Mouse (Mus musculus) liver, embryonic 13.5 days (tissue): ENCODE results near the gene Dmwd. TPM values are rescaled to one million over a fixed set of nuclear protein-coding genes. Genes with fewer than 3 reads are reported as not detected.

ENCODE experiments used
- ATAC-seq: fragments of 200-750 bp; cut with Nextera tagmentation; 2 replicates; pipeline ENCODE4 v1.8.0; 2017; ENCODE audit warnings: low read depth, mild to moderate bottlenecking, moderate number of reproducible peaks, moderate library complexity
- DNase-seq: peaks from one replicate; pipeline ENCODE4 v3.0.0; 2022
- H3K27ac ChIP-seq: fragments of 300-500 bp; sonication (generic); 2 replicates; pipeline ENCODE4 v1.5.1; 2015; ENCODE audit warnings: moderate library complexity, mild to moderate bottlenecking, inconsistent platforms
- H3K27me3 ChIP-seq: fragments of 300-500 bp; sonication (generic); 2 replicates; pipeline ENCODE4 v1.6.1; 2015; ENCODE audit warnings: mild to moderate bottlenecking, inconsistent platforms
- H3K36me3 ChIP-seq: fragments of 300-500 bp; sonication (generic); 2 replicates; pipeline ENCODE4 v1.6.1; 2015; ENCODE audit warnings: mild to moderate bottlenecking, inconsistent platforms
- H3K4me1 ChIP-seq: fragments of 300-500 bp; sonication (generic); replicated peaks from 2 replicates; pipeline ENCODE4 v1.6.1; 2015; ENCODE audit warnings: inconsistent platforms
- H3K4me2 ChIP-seq: fragments of 300-500 bp; sonication (generic); 2 replicates; pipeline ENCODE4 v1.6.1; 2015; ENCODE audit warnings: inconsistent platforms, mild to moderate bottlenecking, moderate library complexity
- H3K4me3 ChIP-seq: fragments of 300-500 bp; sonication (generic); replicated peaks from 2 replicates; pipeline ENCODE4 v1.5.1; 2015; ENCODE audit warnings: mild to moderate bottlenecking, inconsistent platforms
- H3K9ac ChIP-seq: fragments of 300-500 bp; sonication (generic); 2 replicates; pipeline ENCODE4 v1.6.1; 2015; ENCODE audit warnings: mild to moderate bottlenecking, inconsistent platforms
- H3K9me3 ChIP-seq: fragments of 300-500 bp; sonication (generic); replicated peaks from 2 replicates; pipeline ENCODE4 v1.6.1; 2016; ENCODE audit warnings: inconsistent platforms
- WGBS: fragments of 180-500 bp; shearing (Covaris S2); methylation state at CpG from one replicate; pipeline ENCODE4 v1.1.7; 2015; ENCODE audit not compliant: insufficient replicate concordance; 5-methylcytosine and 5-hydroxymethylcytosine counted together
- polyA plus RNA-seq: library from polyadenylated mRNA; unstranded; fragments of >200 nt; fragmentation: Nextera tagmentation; extraction: Ambion mirVana; gene quantifications from 2 replicates; pipeline ENCODE4 v1.2.1, GENCODE M21; 2015

Gene Dmwd
- 3.2 and 4.2 TPM in 2 replicates for polyA plus RNA-seq

- Histone ChIP-seq H3K4me3 (peak within 1 kb of the TSS; percentile 80), H3K27me3 (peaks cover 29% of the 10 kb centered on the region), H3K9ac (peak within 1 kb of the TSS; percentile 87), H3K4me1 (peaks cover 41% of the 10 kb centered on the region), H3K9me3 (no peaks in the 10 kb centered on the region), H3K27ac (peak within 1 kb of the TSS; percentile 74), H3K36me3 (peaks cover 32% of the 10 kb centered on the region), H3K4me2 (peak within 1 kb of the TSS; percentile 94)
- DNase-seq (peak; percentile 94), ATAC-seq (peak; percentile 90)
- 1% methylated on average over 75 of the region's 91 CpGs for WGBS
Observed at GRCm38 (mm10) chr7:19075723-19076585, at the start of gene Dmwd. TSS of gene Dmwd (plus strand) at chr7:19076227.

GRCm38 (mm10) chr7:19028067-19028466, 48.0 kb upstream of the Dmwd start:
- Histone ChIP-seq H3K4me3 (no peak overlapping the region), H3K36me3 (peaks cover 53% of the 10 kb centered on the region), H3K4me1 (peaks cover 43% of the 10 kb centered on the region), H3K4me2 (no peak overlapping the region), H3K27ac (no peak overlapping the region), H3K9me3 (no peaks in the 10 kb centered on the region), H3K27me3 (peaks cover 9% of the 10 kb centered on the region), H3K9ac (no peak overlapping the region)
- DNase-seq (no peak), ATAC-seq (no peak)

GRCm38 (mm10) chr7:19029084-19029653, 46.9 kb upstream of the Dmwd start:
- no peak for DNase-seq
- H3K9me3 ChIP-seq: no peaks in the 10 kb centered on the region
- peaks cover 35% of the 10 kb centered on the region for H3K4me1 ChIP-seq
- H3K36me3 ChIP-seq: peaks cover 62% of the 10 kb centered on the region
- H3K27ac ChIP-seq: no peak overlapping the region; the same call in 1 of the 2 replicates
- no peak overlapping the region for H3K4me3 ChIP-seq
- H3K4me2 ChIP-seq: no peak overlapping the region
- no peaks in the 10 kb centered on the region for H3K27me3 ChIP-seq
- ATAC-seq: no peak
- no peak overlapping the region for H3K9ac ChIP-seq
- 64% methylated on average over 6 of the region's 6 CpGs for WGBS

- peaks cover 15% of the 10 kb centered on the region for H3K4me1 ChIP-seq
- H3K9me3 ChIP-seq: no peaks in the 10 kb centered on the region
- H3K27ac ChIP-seq: no peak overlapping the region
- no peak overlapping the region for H3K4me3 ChIP-seq
- peaks cover 84% of the 10 kb centered on the region for H3K36me3 ChIP-seq
- no peaks in the 10 kb centered on the region for H3K27me3 ChIP-seq
- no peak for DNase-seq
- H3K4me2 ChIP-seq: no peak overlapping the region
- no peak overlapping the region for H3K9ac ChIP-seq
- WGBS: 82% methylated on average over 4 of the region's 4 CpGs
- ATAC-seq: no peak
Observed at GRCm38 (mm10) chr7:19031641-19032040, 44.4 kb upstream of the Dmwd start.

GRCm38 (mm10) chr7:19044616-19045015, 31.4 kb upstream of the Dmwd start:
- H3K9me3 ChIP-seq: no peaks in the 10 kb centered on the region
- no peak overlapping the region for H3K27ac ChIP-seq
- H3K27me3 ChIP-seq: no peaks in the 10 kb centered on the region
- no peak for ATAC-seq
- peaks cover 100% of the 10 kb centered on the region for H3K36me3 ChIP-seq
- H3K4me2 ChIP-seq: no peak overlapping the region
- H3K9ac ChIP-seq: no peak overlapping the region
- DNase-seq: no peak
- 88% methylated on average over 6 of the region's 6 CpGs for WGBS
- H3K4me1 ChIP-seq: no peaks in the 10 kb centered on the region
- H3K4me3 ChIP-seq: no peak overlapping the region

- ATAC-seq (no peak), DNase-seq (no peak)
- Histone ChIP-seq H3K4me2 (no peak overlapping the region), H3K4me1 (no peaks in the 10 kb centered on the region), H3K27ac (no peak overlapping the region), H3K27me3 (no peaks in the 10 kb centered on the region), H3K9ac (no peak overlapping the region), H3K9me3 (no peaks in the 10 kb centered on the region), H3K4me3 (no peak overlapping the region), H3K36me3 (peaks cover 100% of the 10 kb centered on the region)
- WGBS: 84% methylated on average over 11 of the region's 11 CpGs
Observed at GRCm38 (mm10) chr7:19046286-19047069, 29.5 kb upstream of the Dmwd start.

GRCm38 (mm10) chr7:19048006-19048527, 28.0 kb upstream of the Dmwd start:
- no peak overlapping the region for H3K27ac ChIP-seq
- no peak for DNase-seq
- H3K4me3 ChIP-seq: no peak overlapping the region
- no peak overlapping the region for H3K9ac ChIP-seq
- WGBS: 77% methylated on average over 14 of the region's 14 CpGs
- no peaks in the 10 kb centered on the region for H3K4me1 ChIP-seq
- H3K36me3 ChIP-seq: peaks cover 100% of the 10 kb centered on the region
- H3K4me2 ChIP-seq: no peak overlapping the region
- no peaks in the 10 kb centered on the region for H3K9me3 ChIP-seq
- ATAC-seq: no peak
- H3K27me3 ChIP-seq: no peaks in the 10 kb centered on the region

GRCm38 (mm10) chr7:19049252-19049651, 26.8 kb upstream of the Dmwd start:
- no peak overlapping the region for H3K27ac ChIP-seq
- H3K9ac ChIP-seq: no peak overlapping the region
- H3K4me1 ChIP-seq: no peaks in the 10 kb centered on the region
- H3K36me3 ChIP-seq: peaks cover 97% of the 10 kb centered on the region
- 81% methylated on average over 5 of the region's 5 CpGs for WGBS
- H3K27me3 ChIP-seq: no peaks in the 10 kb centered on the region
- no peak overlapping the region for H3K4me3 ChIP-seq
- no peaks in the 10 kb centered on the region for H3K9me3 ChIP-seq
- ATAC-seq: no peak
- H3K4me2 ChIP-seq: no peak overlapping the region
- no peak for DNase-seq

- no peak for ATAC-seq
- 75% methylated on average over 8 of the region's 8 CpGs for WGBS
- no peaks in the 10 kb centered on the region for H3K9me3 ChIP-seq
- no peak for DNase-seq
- H3K9ac ChIP-seq: no peak overlapping the region
- H3K4me2 ChIP-seq: no peak overlapping the region
- no peak overlapping the region for H3K4me3 ChIP-seq
- H3K4me1 ChIP-seq: no peaks in the 10 kb centered on the region
- no peak overlapping the region for H3K27ac ChIP-seq
- peaks cover 91% of the 10 kb centered on the region for H3K36me3 ChIP-seq
- no peaks in the 10 kb centered on the region for H3K27me3 ChIP-seq
Observed at GRCm38 (mm10) chr7:19050172-19050571, 25.9 kb upstream of the Dmwd start.

GRCm38 (mm10) chr7:19051161-19051560, 24.9 kb upstream of the Dmwd start:
- H3K9ac ChIP-seq: no peak overlapping the region
- ATAC-seq (no peak), DNase-seq (no peak)
- no peaks in the 10 kb centered on the region for H3K9me3 ChIP-seq
- no peak overlapping the region for H3K4me3 ChIP-seq
- no peaks in the 10 kb centered on the region for H3K27me3 ChIP-seq
- no peak overlapping the region for H3K4me2 ChIP-seq
- no peaks in the 10 kb centered on the region for H3K4me1 ChIP-seq
- WGBS: 57% methylated on average over 4 of the region's 4 CpGs
- peaks cover 87% of the 10 kb centered on the region for H3K36me3 ChIP-seq
- no peak overlapping the region for H3K27ac ChIP-seq
